ENCODE assay signal across 12 mouse cellular contexts in genomic region chr15:91473690-91474409, GRCm38 (mm10).
"Had no signal": no experiment of that assay in that cellular context is flagged by ENCODE, and none has a peak within 500 bp of the region (broad histone marks: within the 10 kb centered on the region; RNA-seq: fewer than 3 reads in every experiment).

No protein-coding gene starts in this region.

- DNase-seq: kidney, adult 9 months; kidney, postnatal 14 days; kidney, postnatal 4 days; left cerebral cortex, postnatal 4 days; liver, postnatal 0 days; lung, embryonic 14.5 days; right cerebral cortex, adult 18-20 months; right cerebral cortex, postnatal 14 days; right cerebral cortex, postnatal 4 days; thymus, postnatal 36 days had no signal

- ATAC-seq: liver, postnatal 0 days; lung, postnatal 0 days; midbrain, embryonic 15.5 days had no signal
